Mouse (Mus musculus) forebrain, embryonic 16.5 days (tissue): ENCODE results near the gene Kdm1b. TPM values are rescaled to one million over a fixed set of nuclear protein-coding genes. Genes with fewer than 3 reads are reported as not detected.

Experiments
- ATAC-seq: fragments of 200-750 bp; cut with Nextera tagmentation; 2 replicates; pipeline ENCODE4 v1.8.0; 2017; ENCODE audit warnings: mild to moderate bottlenecking, moderate library complexity
- H3K27ac ChIP-seq: fragments of 300-500 bp; sonication (generic); 2 replicates; pipeline ENCODE4 v1.5.1; 2014; ENCODE audit warnings: low read length, control low read depth
- H3K27me3 ChIP-seq: fragments of 300-500 bp; sonication (generic); replicated peaks from 2 replicates; pipeline ENCODE4 v1.6.1; 2014; ENCODE audit warnings: low read length; ENCODE audit not compliant: control insufficient read depth, insufficient read depth
- H3K36me3 ChIP-seq: fragments of 300-500 bp; sonication (generic); 2 replicates; pipeline ENCODE4 v1.6.1; 2014; ENCODE audit not compliant: control insufficient read depth, insufficient read depth
- H3K4me1 ChIP-seq: fragments of 300-500 bp; sonication (generic); replicated peaks from 2 replicates; pipeline ENCODE4 v1.6.1; 2014; ENCODE audit warnings: low read length; ENCODE audit not compliant: control insufficient read depth, insufficient read depth
- H3K4me2 ChIP-seq: fragments of 300-500 bp; sonication (generic); 2 replicates; pipeline ENCODE4 v1.6.1; 2014; ENCODE audit warnings: mild to moderate bottlenecking, low read length, control low read depth
- H3K4me3 ChIP-seq: fragments of 300-500 bp; sonication (generic); replicated peaks from 2 replicates; pipeline ENCODE4 v1.5.1; 2014; ENCODE audit warnings: mild to moderate bottlenecking, low read length, control low read depth
- H3K9ac ChIP-seq: fragments of 300-500 bp; sonication (generic); replicated peaks from 2 replicates; pipeline ENCODE4 v1.6.1; 2014; ENCODE audit warnings: low read depth, low read length, control low read depth
- H3K9me3 ChIP-seq: fragments of 300-500 bp; sonication (generic); 2 replicates; pipeline ENCODE4 v1.6.1; 2016; ENCODE audit warnings: low read length; ENCODE audit not compliant: control insufficient read depth
- WGBS: fragments of 180-500 bp; shearing (Covaris S2); extraction: QIAGEN DNeasy Blood & Tissue Kit; methylation state at CpG from one replicate; pipeline ENCODE4 v1.1.7; 2014; 5-methylcytosine and 5-hydroxymethylcytosine counted together
- polyA plus RNA-seq: library from polyadenylated mRNA; unstranded; fragments of >200 nt; fragmentation: Nextera tagmentation; extraction: Ambion mirVana; gene quantifications from 2 replicates; pipeline ENCODE4 v1.2.1, GENCODE M21; 2015

Kdm1b gene
- polyA plus RNA-seq, 1 experiment from 2014 or later: 24.7 TPM

DNA sequence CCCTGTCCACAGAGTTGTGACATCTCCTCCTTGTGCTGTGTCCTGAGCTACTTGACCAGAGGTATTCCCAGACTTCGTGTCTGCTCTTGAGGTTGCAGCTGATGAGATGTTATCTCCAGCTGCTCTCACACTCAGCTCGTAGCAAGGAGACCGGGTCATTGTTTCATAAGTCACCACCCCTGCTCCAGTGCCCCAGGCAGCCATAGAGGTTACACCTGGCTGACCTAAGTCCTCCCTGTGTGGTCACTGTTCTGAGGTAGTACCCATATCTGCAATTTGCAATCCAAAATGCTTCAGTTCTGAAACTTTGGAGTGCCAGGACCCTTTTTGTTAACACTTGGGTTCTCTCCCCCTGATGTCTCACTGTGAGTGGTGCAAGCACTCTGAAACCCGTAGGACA lies 6.7 kb downstream of the Kdm1b start:
- peaks cover 18% of the 10 kb centered on the region for H3K36me3 ChIP-seq
- H3K27ac ChIP-seq: no peak overlapping the region

DNA sequence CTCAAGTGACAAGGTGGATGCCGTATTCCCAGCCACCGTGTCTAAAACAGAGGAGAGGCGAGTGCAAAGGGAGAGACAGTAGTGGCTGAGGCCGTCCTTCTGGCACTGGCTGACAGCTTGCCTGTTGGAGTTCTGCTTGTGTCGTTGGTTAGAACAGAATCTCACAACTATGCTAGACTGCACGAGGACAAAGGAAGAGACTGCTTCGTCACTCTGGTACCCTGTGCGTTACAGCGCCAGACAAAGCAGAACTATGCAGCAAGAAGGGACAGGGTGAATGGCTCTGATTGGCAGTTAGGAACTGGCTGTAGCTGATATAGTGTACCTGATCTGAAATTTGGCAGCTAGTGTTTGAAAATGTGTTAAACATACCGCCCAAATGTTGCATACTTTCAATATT lies 10.7 kb downstream of the Kdm1b start:
- peak; percentile 84 for ATAC-seq
- Histone ChIP-seq H3K27ac (peak overlapping the region; percentile 24; the same call in 1 of the 2 replicates), H3K9me3 (no peaks in the 10 kb centered on the region), H3K27me3 (no peaks in the 10 kb centered on the region), H3K4me3 (no peak overlapping the region), H3K36me3 (peaks cover 13% of the 10 kb centered on the region), H3K4me1 (peaks cover 6% of the 10 kb centered on the region), H3K4me2 (no peak overlapping the region), H3K9ac (no peak overlapping the region)
- 18% methylated on average over 10 of the region's 10 CpGs for whole genome bisulfite sequencing

More for the DNA sequence above, 6.7 kb downstream of the Kdm1b start:
- H3K4me1 ChIP-seq: peaks cover 6% of the 10 kb centered on the region
- no peak for ATAC-seq
- no peak overlapping the region for H3K4me3 ChIP-seq
- no peak overlapping the region for H3K4me2 ChIP-seq
- WGBS: 90% methylated on average over 4 of the region's 4 CpGs
- no peak overlapping the region for H3K9ac ChIP-seq
- H3K9me3 ChIP-seq: no peaks in the 10 kb centered on the region
- no peaks in the 10 kb centered on the region for H3K27me3 ChIP-seq

DNA sequence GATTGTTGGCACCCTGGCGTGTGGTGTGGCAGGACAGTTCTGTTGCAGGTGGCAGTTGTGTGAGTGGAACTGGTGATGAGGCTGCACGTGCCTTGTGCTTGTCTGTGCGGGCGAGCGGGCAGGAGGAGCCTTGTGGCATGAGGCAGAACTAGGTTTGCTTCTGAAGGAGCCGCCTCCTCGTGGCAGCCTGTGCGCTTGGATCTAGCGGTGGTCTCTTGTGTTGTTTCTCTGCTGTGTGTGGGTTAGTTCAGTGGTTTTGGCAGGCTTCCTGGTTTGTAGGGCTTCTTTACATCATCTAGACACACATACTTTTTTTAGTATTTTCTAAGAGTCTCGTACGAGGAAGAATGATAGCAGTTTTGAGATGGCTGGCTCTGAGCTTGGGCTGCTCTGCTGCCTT lies 12.8 kb downstream of the Kdm1b start:
- H3K4me3 ChIP-seq: no peak overlapping the region
- ATAC-seq: no peak
- H3K27me3 ChIP-seq: no peaks in the 10 kb centered on the region
- H3K36me3 ChIP-seq: peaks cover 11% of the 10 kb centered on the region
- no peak overlapping the region for H3K4me2 ChIP-seq
- no peak overlapping the region for H3K9ac ChIP-seq
- no peaks in the 10 kb centered on the region for H3K9me3 ChIP-seq
- peaks cover 6% of the 10 kb centered on the region for H3K4me1 ChIP-seq
- 83% methylated on average over 11 of the region's 11 CpGs for WGBS
- H3K27ac ChIP-seq: no peak overlapping the region

GRCm38 (mm10) chr13:47056781-47057180 lies 13.5 kb downstream of the Kdm1b start:
- WGBS: 96% methylated on average over 5 of the region's 5 CpGs
- H3K9ac ChIP-seq: no peak overlapping the region
- no peaks in the 10 kb centered on the region for H3K9me3 ChIP-seq
- ATAC-seq: no peak
- H3K27ac ChIP-seq: no peak overlapping the region
- no peaks in the 10 kb centered on the region for H3K27me3 ChIP-seq
- no peak overlapping the region for H3K4me3 ChIP-seq
- peaks cover 10% of the 10 kb centered on the region for H3K36me3 ChIP-seq
- no peak overlapping the region for H3K4me2 ChIP-seq
- H3K4me1 ChIP-seq: peaks cover 6% of the 10 kb centered on the region

- Histone ChIP-seq H3K4me1 (no peaks in the 10 kb centered on the region), H3K27me3 (no peaks in the 10 kb centered on the region), H3K4me3 (no peak overlapping the region), H3K9ac (no peak overlapping the region), H3K4me2 (no peak overlapping the region), H3K9me3 (no peaks in the 10 kb centered on the region), H3K27ac (no peak overlapping the region), H3K36me3 (peaks cover 13% of the 10 kb centered on the region)
- no peak for ATAC-seq
- 94% methylated on average over 17 of the region's 17 CpGs for WGBS
Measured at GRCm38 (mm10) chr13:47062756-47063155, 19.5 kb downstream of the Kdm1b start.

- no peak for ATAC-seq
- Histone ChIP-seq H3K27me3 (no peaks in the 10 kb centered on the region), H3K36me3 (peaks cover 17% of the 10 kb centered on the region), H3K9me3 (no peaks in the 10 kb centered on the region), H3K9ac (no peak overlapping the region), H3K4me3 (no peak overlapping the region), H3K27ac (no peak overlapping the region), H3K4me1 (no peaks in the 10 kb centered on the region), H3K4me2 (no peak overlapping the region)
- WGBS: 80% methylated on average over 15 of the region's 15 CpGs
Measured at GRCm38 (mm10) chr13:47063985-47064760, 20.9 kb downstream of the Kdm1b start.

DNA sequence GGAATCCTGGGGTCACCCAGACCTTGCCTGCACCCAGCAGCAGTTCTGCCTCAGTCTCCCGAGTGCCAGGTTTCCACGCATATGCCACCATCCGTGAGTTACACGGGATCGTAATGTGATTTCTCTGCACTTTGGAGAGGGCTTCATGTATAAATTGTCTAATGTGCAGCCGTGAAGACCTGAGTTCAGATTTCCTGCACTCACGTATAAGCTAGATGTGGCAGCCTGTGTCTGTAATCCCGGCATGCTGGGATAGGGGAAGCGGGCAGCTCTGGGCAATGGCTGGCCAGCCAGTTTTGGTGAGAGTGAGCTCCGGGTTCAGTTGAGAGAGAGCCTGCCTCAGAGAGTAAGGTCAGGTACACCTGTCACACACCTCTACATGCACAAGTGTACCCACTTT lies 23.2 kb downstream of the Kdm1b start:
- Histone ChIP-seq H3K4me1 (no peaks in the 10 kb centered on the region), H3K27ac (no peak overlapping the region), H3K27me3 (no peaks in the 10 kb centered on the region), H3K9me3 (no peaks in the 10 kb centered on the region), H3K9ac (no peak overlapping the region), H3K4me3 (no peak overlapping the region), H3K36me3 (peaks cover 13% of the 10 kb centered on the region; the same call in 1 of the 2 replicates), H3K4me2 (no peak overlapping the region)
- no peak for ATAC-seq
- WGBS: 95% methylated on average over 10 of the region's 10 CpGs

DNA sequence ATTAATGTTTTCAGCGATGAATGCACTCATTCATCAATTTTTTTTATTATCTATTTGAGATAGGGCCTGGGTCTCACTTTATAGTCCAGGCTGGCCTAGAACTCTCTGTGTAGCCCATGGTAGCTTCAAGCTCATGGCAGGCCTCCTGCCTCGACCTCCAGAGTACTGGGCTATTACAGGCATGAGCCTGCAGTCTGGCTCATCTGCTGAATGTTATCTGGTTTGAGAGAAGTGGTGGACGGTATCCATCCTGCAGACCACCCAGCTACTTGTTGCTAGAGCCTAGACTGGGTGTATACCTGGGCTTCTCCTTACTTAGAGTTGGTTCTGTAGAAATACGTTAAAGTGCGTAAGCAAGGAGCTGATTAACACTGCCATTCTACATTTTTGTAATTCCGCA lies 23.7 kb downstream of the Kdm1b start:
- Histone ChIP-seq H3K27me3 (no peaks in the 10 kb centered on the region), H3K9ac (no peak overlapping the region), H3K4me1 (no peaks in the 10 kb centered on the region), H3K4me3 (no peak overlapping the region), H3K36me3 (peaks cover 13% of the 10 kb centered on the region; the same call in 1 of the 2 replicates), H3K9me3 (no peaks in the 10 kb centered on the region), H3K27ac (no peak overlapping the region), H3K4me2 (no peak overlapping the region)
- no peak for ATAC-seq
- 94% methylated on average over 6 of the region's 6 CpGs for WGBS

DNA sequence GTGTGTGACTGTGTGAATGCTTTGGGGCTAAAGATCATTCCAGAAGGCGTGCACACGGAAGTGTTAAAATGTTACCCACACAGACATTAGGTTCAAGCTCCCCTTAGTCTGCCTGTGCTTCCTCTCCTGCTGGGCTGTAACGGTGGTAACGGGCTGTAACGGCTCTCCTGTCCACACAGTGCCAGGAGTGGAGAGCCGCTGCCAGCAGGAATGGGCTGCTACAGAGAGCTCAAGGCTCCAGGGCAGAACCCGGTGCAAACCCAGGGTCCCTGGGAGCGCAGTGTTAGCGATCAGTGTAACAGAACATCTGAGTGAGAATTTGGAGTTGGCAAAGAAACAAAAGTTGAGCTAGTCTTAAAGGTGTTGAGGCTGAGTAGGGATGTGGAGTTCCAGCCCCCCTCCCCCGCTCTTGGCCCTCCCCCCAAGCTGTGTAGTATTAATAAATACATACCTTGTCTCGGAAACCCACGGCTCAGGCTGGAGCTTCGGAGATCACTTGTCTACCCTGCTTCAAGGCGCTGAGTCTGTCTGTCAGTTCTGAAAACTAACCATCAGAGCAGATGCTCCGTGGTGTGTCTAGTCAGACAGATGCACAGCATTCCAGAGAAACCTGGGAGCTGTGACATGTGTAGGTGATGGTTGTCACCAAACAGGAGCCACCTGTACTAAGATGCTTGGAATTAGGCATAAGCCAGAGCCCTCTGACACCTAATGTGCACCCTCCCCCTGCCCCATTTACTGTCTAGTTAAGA lies 27.2 kb downstream of the Kdm1b start:
- H3K4me2 ChIP-seq: no peak overlapping the region
- WGBS: 78% methylated on average over 15 of the region's 15 CpGs
- no peak overlapping the region for H3K27ac ChIP-seq
- no peak for ATAC-seq
- H3K27me3 ChIP-seq: no peaks in the 10 kb centered on the region
- H3K36me3 ChIP-seq: peaks cover 21% of the 10 kb centered on the region; the same call in 1 of the 2 replicates
- H3K4me1 ChIP-seq: no peaks in the 10 kb centered on the region
- H3K9ac ChIP-seq: no peak overlapping the region
- no peak overlapping the region for H3K4me3 ChIP-seq
- no peaks in the 10 kb centered on the region for H3K9me3 ChIP-seq
